Mouse (Mus musculus): ENCODE data around the gene Git2.

The Git2 gene

GRCm38 (mm10) chr5:114797253-114797652 is 21.9 kb upstream of the Git2 start:
- DNase-seq (ENCODE audit: low spot score in 2 of 2): no peak

GRCm38 (mm10) chr5:114796299-114797012 is 21.1 kb upstream of the Git2 start:
- DNase-seq (ENCODE audit: low spot score in 2 of 2): no peak

DNA sequence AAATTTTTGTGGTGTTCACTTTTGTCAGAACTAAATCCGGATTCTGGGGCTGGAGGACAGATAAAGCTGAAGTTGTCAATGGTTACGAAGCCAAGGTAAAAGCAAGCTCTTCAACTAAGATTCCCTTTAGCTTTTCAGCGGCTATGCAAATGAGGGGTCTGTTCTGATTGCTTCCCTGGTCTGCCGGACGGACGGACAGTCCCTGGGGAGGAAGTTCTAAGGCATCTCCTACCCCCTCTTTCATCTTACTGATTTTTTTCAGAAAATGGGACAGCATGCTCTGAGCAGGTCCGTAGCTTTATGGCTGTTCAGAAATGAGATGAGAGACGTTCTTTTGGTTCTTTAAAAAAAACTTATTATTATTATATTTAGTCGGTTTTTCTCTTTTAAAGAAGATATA is 20.3 kb upstream of the Git2 start:
- DNase-seq (ENCODE audit: low spot score in 2 of 2): no peak

- DNase-seq (ENCODE audit: low spot score in 2 of 2): no peak
Observed at GRCm38 (mm10) chr5:114795231-114795630, 19.9 kb upstream of the Git2 start.

- DNase-seq (ENCODE audit: low spot score in 2 of 2): no peak
Observed at GRCm38 (mm10) chr5:114794609-114795008, 19.3 kb upstream of the Git2 start.

DNA sequence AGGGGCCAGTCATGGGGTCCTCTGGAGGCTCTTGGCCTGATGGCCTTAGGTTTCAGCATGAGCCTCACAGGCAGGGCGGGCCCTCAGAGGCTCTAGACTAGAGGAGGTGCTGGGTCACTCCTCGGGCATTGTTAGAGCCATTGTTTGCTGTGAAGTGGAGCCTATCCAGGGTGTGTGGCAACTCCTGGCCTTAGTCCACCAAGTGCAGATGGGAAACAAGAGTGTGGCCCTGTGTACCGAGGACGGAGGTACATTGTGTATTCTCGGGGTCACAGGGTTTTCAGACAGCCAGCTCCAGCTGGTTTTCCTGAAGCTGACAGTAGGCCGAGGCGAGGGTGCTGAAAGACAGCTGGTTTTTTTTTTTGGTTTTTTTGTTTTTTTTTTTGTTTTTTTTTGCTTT is 18.0 kb upstream of the Git2 start:
- DNase-seq (ENCODE audit: low spot score in 2 of 2): no peak

DNA sequence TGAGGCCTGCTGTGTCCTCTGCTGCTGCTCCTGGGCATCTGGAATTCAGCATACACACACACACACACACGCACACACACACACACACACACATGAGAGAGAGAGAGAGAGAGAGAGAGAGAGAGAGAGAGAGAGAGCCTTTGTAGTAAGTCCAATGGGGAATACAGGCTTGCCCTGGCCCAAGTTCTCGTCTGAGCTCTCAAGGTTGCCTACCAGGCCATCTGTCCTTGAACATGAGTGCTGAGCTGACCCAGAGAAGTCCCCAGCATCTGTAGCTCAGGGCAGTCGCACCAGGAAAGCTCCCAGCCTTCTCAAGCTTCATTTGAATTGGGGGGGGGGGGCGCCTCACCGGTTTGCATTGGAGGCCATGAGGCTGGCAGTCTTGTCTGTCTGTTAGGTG is 9.9 kb upstream of the Git2 start:
- DNase-seq (ENCODE audit: low spot score in 2 of 2): no peak

GRCm38 (mm10) chr5:114784622-114785165 is 9.4 kb upstream of the Git2 start:
- DNase-seq (ENCODE audit: low spot score in 2 of 2): no peak

- no peak for DNase-seq (ENCODE audit: low spot score in 2 of 2)
Observed at GRCm38 (mm10) chr5:114783405-114784163, 8.3 kb upstream of the Git2 start.

GRCm38 (mm10) chr5:114782991-114783390 is 7.7 kb upstream of the Git2 start:
- no peak for DNase-seq (ENCODE audit: low spot score in 2 of 2)

DNA sequence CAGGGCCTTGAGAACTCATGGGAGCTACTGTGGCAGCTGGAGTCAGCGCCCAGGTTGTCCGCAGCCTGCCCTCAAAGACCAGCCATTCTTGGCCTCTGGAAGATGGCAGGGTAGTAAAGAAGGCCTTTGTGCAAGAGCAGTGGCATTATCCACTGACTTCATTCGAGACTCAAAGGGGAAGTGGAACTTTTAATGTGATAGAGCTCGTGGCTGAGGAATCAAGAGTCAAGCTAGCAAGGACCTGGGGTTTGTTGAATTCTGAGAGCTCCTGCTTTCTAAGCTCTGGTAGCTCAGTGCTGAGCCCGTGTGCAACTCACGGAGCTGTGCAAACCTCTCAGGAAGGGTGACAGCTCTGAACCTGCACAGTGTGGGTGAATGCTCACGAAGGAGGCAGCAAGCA is 5.6 kb upstream of the Git2 start:
- no peak for DNase-seq (ENCODE audit: low spot score in 2 of 2)

GRCm38 (mm10) chr5:114779956-114780489 is 4.7 kb upstream of the Git2 start:
- no peak for DNase-seq (ENCODE audit: low spot score in 2 of 2)

DNA sequence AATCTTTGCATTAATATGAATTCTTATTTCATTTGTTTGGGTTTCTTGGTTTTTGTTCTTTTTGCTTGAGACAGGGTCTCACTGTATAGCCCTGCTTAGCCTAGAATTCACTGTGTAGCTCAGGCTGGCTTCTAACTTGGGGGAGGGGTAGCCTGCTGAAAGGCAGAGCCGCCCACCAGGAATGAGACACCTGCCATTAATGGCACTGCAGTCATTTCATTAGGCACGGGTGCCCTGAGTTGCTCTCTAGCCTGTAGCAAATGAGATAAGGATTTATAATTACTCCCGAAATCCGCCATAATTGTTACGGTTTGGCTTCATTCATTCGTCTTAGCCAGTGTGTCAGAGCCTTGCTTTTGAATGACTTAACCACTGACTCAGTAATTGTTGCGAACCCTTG is 857 bp upstream of the Git2 start:
- no peak for DNase-seq (ENCODE audit: low spot score in 2 of 2)

DNA sequence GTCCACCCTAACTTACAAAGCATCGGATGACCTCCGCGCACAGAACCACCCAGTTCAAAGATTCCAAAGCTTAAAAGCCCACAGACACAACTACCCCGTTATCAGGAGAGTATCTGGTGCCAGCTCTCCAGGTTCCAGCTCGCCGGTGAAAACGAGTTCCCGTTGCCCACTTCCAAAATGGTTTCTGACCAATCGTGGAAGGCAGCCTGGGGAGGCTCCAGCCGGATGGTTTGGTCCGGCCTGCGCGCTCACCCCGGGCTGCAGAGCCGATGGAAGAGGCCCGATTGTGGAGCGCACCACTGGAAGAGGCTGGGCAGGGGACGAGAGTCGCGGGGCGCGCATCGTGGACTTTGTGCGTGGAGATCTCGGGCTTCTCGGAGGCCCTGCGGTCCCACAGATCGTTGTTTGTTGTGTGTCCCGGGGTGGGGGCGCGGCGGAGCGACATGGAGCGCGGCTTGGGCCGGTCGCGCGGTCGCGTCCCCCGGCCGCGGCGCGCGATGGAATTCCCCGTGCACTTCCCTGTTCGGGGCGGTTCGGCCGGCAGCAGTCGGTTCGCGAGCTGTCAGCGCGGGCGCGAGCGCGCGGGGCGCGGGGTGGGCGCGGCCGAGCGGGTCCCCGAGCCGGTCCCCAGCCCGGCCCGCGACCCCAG is 790 bp downstream of the Git2 start, which contains the start of gene Ankrd13a:
Gene Ankrd13a, plus strand, starts transcription at position 275 of the 649 bp plus-strand sequence.
- peak; percentile 86 to 90 for DNase-seq (ENCODE audit: low spot score in 2 of 2)

DNA sequence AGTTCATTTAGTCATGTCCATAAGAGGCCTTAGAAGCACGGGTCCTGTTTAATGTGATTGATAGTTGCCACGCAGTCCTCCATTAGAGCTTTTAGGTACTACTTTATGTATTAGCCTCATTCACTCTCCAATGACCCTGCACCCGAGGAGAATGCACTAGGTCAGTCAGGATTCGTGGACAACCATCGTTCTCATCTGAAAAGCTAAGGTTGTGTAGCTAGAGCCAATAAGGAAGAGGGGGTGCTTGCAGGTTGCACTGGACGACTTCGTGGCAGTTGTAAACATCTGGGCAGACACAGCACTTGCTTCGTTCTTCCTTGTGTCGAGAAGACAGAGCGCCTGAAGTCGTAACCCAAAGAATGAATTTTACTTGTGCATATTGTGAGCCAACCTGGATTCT is 1.5 kb downstream of the Git2 start:
- no peak for DNase-seq (ENCODE audit: low spot score in 2 of 2)

DNA sequence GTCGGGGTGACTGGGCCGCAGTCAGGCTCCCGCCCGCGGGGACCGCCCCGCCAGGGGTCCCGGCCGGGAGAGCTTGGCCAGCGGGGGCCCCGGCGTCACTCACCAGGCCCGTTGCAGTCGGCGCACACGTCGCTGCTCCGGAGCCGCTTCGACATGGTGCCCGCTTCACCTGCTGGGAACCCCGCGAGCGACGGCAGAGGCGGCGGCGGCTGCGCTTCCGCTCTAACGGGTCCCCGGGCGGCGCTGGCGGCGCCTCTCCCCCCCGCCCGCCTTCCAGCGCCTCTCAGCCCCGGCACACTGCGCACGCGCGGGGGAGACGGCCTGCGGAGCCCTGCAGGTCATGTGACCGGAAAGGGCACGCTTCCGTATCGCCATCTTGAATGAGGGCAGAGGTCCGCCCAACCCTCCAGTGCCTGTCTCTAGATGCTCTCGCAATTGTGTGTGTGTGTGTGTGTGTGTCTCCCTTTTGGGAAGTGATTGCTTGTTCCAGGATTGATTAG is 2.1 kb downstream of the Git2 start:
- DNase-seq (ENCODE audit: low spot score in 2 of 2): peak; percentile 93 to 95

DNA sequence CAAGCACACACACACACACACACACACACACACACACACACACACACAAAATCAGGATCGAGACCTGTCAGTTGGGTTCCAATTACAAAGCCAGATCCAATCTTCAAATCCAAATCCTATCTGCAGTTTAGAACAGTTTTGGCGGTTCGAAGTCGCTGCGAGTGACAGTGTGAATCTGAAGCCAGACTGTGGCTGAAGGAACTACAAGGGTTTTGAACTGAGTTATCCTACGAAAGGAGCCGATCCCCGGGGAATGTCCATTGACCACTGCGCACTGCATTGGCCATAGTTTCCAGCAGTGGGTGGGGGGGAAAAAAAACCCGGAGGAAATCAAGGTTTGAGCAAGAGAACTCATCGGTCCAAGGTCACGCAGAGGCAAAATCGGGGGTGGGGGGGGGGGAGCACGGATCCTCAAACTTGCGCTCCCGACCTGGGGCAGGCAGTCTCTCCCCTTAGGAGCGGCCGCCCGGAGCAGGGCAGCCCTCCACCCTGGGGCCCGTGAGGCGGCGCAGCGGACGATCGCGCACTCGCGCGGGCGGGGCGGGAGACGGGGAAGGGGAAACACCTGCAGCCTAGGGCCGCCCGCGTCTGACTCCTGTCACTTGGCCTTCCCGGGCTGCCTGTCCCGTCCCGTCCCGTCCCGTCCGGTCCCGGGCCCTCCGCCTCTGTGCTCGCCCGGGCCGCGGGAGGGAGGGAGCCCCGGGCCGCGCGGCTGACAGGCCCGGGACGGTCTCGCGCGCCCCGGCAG is 2.7 kb downstream of the Git2 start:
- DNase-seq (ENCODE audit: low spot score in 2 of 2): no peak

DNA sequence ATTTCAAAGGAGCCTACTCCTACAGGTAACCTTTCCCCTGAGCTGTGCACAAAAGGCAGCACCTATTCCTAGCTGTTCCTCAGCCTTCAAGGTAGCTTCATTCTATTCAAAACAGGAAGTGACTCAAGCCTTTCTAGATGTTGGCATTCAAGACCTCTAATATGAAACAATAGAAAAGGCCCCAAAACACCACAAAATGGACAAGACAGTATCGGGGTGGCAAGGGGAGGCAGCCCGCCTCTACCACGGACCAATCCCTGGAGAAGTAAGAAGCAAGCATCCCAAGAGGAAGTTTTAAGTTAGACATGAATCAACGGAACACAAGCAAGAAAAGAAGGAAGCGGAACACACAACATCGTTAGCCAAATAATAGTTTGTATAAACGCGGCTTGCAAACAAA is 3.5 kb downstream of the Git2 start:
- DNase-seq (ENCODE audit: low spot score in 2 of 2): no peak

DNA sequence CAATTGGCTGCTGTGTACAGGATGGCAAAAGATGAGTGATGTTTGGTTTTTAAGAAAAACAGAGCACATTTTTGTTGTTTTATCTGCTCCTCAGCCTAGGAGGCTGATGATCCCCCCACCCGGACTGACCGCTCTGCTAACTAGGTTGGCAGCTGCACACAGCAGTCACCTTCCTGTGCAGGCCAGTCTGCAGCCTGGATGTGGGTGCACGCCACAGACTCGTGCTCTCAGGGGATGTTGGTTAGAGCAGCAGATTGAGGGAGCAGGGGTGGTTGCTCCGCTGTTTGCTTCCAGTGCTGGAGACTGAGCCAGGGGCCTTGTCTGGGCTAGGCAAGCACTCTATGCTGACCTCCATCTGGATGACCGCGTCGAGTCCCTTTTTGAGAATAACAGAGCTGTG is 5.5 kb downstream of the Git2 start:
- no peak for DNase-seq (ENCODE audit: low spot score in 2 of 2)

DNA sequence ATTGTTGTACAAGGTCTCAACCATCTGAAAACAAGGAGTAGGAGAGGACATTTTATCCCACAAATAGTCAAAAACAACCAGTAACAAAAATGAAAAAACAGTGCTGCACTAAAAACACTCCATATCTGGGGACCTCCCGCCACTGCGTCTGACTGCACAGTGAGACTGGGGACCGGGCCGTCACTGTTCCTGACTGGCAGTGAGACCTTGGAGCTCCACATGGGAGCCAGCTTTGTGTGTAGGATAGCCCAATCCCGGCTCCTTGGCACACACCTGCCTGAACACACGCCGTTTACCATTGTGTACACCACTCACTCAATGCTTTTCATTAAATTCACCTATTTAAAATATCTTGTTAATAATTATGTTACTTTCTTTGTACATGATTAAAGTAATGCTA is 8.1 kb downstream of the Git2 start:
- DNase-seq (ENCODE audit: low spot score in 2 of 2): no peak

GRCm38 (mm10) chr5:114766686-114767085 is 8.6 kb downstream of the Git2 start:
- DNase-seq (ENCODE audit: low spot score in 2 of 2): no peak
